Mouse (Mus musculus) megakaryocyte progenitor cell, adult 5-6 weeks (primary cell): ENCODE results near the gene Nifk. TPM values are rescaled to one million over a fixed set of nuclear protein-coding genes. Genes with fewer than 3 reads are reported as not detected.

Experiments
- ATAC-seq: replicated peaks from 2 replicates; pipeline ENCODE4 v1.8.0; 2016; ENCODE audit warnings: mild to moderate bottlenecking, moderate TSS enrichment, inconsistent platforms; ENCODE audit not compliant: poor library complexity
- total RNA-seq, 2 experiments: library from RNA; stranded (forward) in 1 of 2; stranded (reverse) in 1 of 2; fragments of 157-497, 149-512 nt in 1 of 2; fragments of 200-1000 nt in 1 of 2; gene quantifications; 2 replicates each; pipeline versions ENCODE4 v1.2.3 to v1.2.4; 2015 to 2017

Nifk gene
- total RNA-seq (2015) (159 TPM in 2 replicates), total RNA-seq (2017) (131 and 137 TPM in 2 replicates)

- peak; percentile 91 for ATAC-seq
These were observed at the start of gene Nifk for GRCm38 (mm10) chr1:118321661-118322201. Gene Nifk (plus strand): TSS chr1:118321839.

GRCm38 (mm10) chr1:118275139-118275538 is 46.5 kb upstream of the Nifk start:
- peak; percentile 70 for ATAC-seq

GRCm38 (mm10) chr1:118292291-118292690 is 29.3 kb upstream of the Nifk start:
- ATAC-seq = no peak

- no peak for ATAC-seq
These were observed 27.4 kb upstream of the Nifk start for GRCm38 (mm10) chr1:118294192-118294591.

GRCm38 (mm10) chr1:118294826-118295225 is 26.8 kb upstream of the Nifk start:
- ATAC-seq = no peak

- ATAC-seq = no peak
These were observed 25.0 kb upstream of the Nifk start for GRCm38 (mm10) chr1:118296673-118297072.

GRCm38 (mm10) chr1:118297719-118298118 is 23.9 kb upstream of the Nifk start:
- no peak for ATAC-seq

- ATAC-seq = peak; percentile 94
These were observed 10.6 kb upstream of the Nifk start for GRCm38 (mm10) chr1:118310780-118311621.

- ATAC-seq = no peak
These were observed 9.9 kb upstream of the Nifk start, which contains the start of gene Tsn for GRCm38 (mm10) chr1:118311622-118312326. Gene Tsn (minus strand): TSS chr1:118311739.

GRCm38 (mm10) chr1:118320696-118321095 is 943 bp upstream of the Nifk start:
- ATAC-seq = peak; percentile 52

- ATAC-seq = peak; percentile 84
These were observed 13.4 kb downstream of the Nifk start for GRCm38 (mm10) chr1:118334749-118335713.

- ATAC-seq = 0 out of 2 replicates have a peak, but pooled peaks have one; percentile 15
These were observed 14.2 kb downstream of the Nifk start for GRCm38 (mm10) chr1:118335847-118336246.

- no peak for ATAC-seq
These were observed 16.3 kb downstream of the Nifk start for GRCm38 (mm10) chr1:118337921-118338320.

GRCm38 (mm10) chr1:118343649-118344435 is 22.2 kb downstream of the Nifk start:
- ATAC-seq = 0 out of 2 replicates have a peak, but pooled peaks have one; percentile 37

GRCm38 (mm10) chr1:118349922-118350321 is 28.3 kb downstream of the Nifk start:
- no peak for ATAC-seq

GRCm38 (mm10) chr1:118359071-118359761 is 37.6 kb downstream of the Nifk start:
- ATAC-seq = no peak

- peak; percentile 80 for ATAC-seq
These were observed 46.3 kb downstream of the Nifk start for GRCm38 (mm10) chr1:118367970-118368369.

- ATAC-seq = 0 out of 2 replicates have a peak, but pooled peaks have one; percentile 14
These were observed 47.3 kb downstream of the Nifk start for GRCm38 (mm10) chr1:118368721-118369461.
